Comparison of ENCODE assay signal across 9 mouse cellular contexts in the genomic region with DNA sequence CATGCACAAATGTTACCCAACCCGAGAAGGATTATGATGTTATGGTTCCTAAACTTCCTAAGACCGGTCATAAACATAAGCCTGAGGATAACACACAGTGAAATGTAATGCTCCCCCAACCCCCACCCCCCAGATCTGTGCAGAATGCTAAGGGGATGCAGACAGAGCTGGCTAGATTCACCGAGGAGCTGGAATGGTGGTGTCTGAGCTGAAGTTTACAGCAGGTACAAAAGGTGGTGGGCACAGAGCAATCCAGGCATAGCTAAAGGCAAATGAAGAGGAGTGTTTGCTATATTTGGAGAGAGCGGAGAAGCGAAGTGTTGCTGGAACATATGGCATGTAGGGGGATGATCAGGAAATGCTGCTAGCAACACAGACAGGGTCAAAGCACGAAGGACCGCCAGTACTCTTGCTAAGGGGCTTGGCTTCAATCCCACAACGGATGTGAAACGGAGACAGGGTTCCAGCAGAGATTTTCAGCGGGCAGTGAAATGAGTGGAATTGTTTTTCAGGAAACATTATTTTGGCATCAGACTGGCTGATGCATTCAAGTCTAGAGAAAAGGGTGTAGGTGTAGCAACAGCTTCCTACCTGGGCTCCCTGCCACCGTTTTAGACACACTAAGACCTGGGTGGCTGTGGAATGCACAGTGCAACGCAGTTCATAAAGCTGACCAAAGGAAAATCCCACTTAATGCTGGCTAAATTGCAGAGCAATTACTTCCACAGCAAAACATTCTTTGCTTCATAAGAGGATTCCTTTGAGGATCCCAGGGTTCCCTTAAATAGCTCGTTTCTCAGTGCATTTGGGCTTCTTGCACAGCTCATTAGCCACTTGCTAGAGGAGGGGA.
DNase-seq lines count a peak whose midpoint lies in the region; ATAC-seq and TF ChIP-seq lines count a peak whose summit lies in the region.
"Had no signal": no experiment of that assay in that cellular context is flagged by ENCODE, and none has a peak within 500 bp of the region (broad histone marks: within the 10 kb centered on the region; RNA-seq: fewer than 3 reads in every experiment).

No protein-coding gene starts in this region.

- no peak for TF ChIP-seq POLR2A in brain, embryonic 14.5 days (IDR thresholded peaks at IDR 0.05; ENCODE audit: borderline replicate concordance, extremely low read depth, insufficient read depth, insufficient read length, poor library complexity, severe bottlenecking)

- no peaks in the 10 kb centered on the region for H3K27me3 ChIP-seq in heart, embryonic 16.5 days (ENCODE audit: control insufficient read depth, insufficient read depth, low read length)
- no peaks in the 10 kb centered on the region for H3K27me3 ChIP-seq in forebrain, embryonic 14.5 days (replicated peaks; ENCODE audit: control insufficient read depth, insufficient read depth, low read length)
- H3K27me3 ChIP-seq: midbrain, embryonic 12.5 days had no signal

- H3K9me3 ChIP-seq in heart, embryonic 16.5 days (replicated peaks; ENCODE audit: control insufficient read depth, low read length), result no peaks in the 10 kb centered on the region
- no peaks in the 10 kb centered on the region for H3K9me3 ChIP-seq in forebrain, embryonic 14.5 days (replicated peaks; ENCODE audit: control insufficient read depth, low read length)
- H3K9me3 ChIP-seq: midbrain, embryonic 12.5 days had no signal

- DNase-seq in heart, adult 8-10 months (ENCODE audit: low spot score), result no peak
- peak; percentile 83 for DNase-seq in brain, embryonic 14.5 days (ENCODE audit: low read depth)
- peak; percentile 72 for DNase-seq in forebrain, embryonic 14.5 days (ENCODE audit: low spot score)
- DNase-seq in layer of hippocampus, postnatal 14 days (ENCODE audit: low spot score in 2 of 2), result peak; percentile 28 to 29
- peak; percentile 56 to 61 for DNase-seq in right cerebral cortex, postnatal 10 days (ENCODE audit: low spot score in 2 of 2)
- DNase-seq in adrenal gland, postnatal 10 days, result no peak
- no peak for DNase-seq in liver

- 0 out of 2 replicates have a peak, but pooled peaks have one; percentile 45 for ATAC-seq in heart, embryonic 16.5 days (replicated peaks; ENCODE audit: extremely low read depth, insufficient read depth, low FRiP score)
- ATAC-seq in forebrain, embryonic 14.5 days, result peak; percentile 79

- TF ChIP-seq CTCF in brain, embryonic 14.5 days (IDR thresholded peaks at IDR 0.05; ENCODE audit: borderline replicate concordance, extremely low read depth, insufficient read depth, insufficient read length), result no peak

- H3K9ac ChIP-seq in heart, embryonic 16.5 days (ENCODE audit: low read length), result no peak overlapping the region
- H3K9ac ChIP-seq in forebrain, embryonic 14.5 days (ENCODE audit: low read length), result no peak overlapping the region
- H3K9ac ChIP-seq: midbrain, embryonic 12.5 days had no signal

- 43% methylated on average over 13 of the region's 13 CpGs for WGBS in heart, embryonic 16.5 days
- 19% methylated on average over 13 of the region's 13 CpGs for WGBS in forebrain, embryonic 14.5 days

- no peaks in the 10 kb centered on the region for H3K36me3 ChIP-seq in heart, embryonic 16.5 days (ENCODE audit: control insufficient read depth, insufficient read depth)
- H3K36me3 ChIP-seq in forebrain, embryonic 14.5 days (ENCODE audit: control insufficient read depth, insufficient read depth, low read length), result no peaks in the 10 kb centered on the region
- H3K36me3 ChIP-seq: midbrain, embryonic 12.5 days had no signal

- H3K4me2 ChIP-seq in heart, embryonic 16.5 days (ENCODE audit: low read depth, low read length), result peak overlapping the region; percentile 16
- 0 out of 2 replicates have a peak overlapping the region, but pooled peaks have one; percentile 17 for H3K4me2 ChIP-seq in forebrain, embryonic 14.5 days (ENCODE audit: low read length)
- H3K4me2 ChIP-seq: midbrain, embryonic 12.5 days had no signal

- H3K27ac ChIP-seq in heart, embryonic 16.5 days (ENCODE audit: low read length), result peak overlapping the region; percentile 43; the same call in 1 of the 2 replicates
- H3K27ac ChIP-seq in forebrain, embryonic 14.5 days (ENCODE audit: low read depth, low read length), result no peak overlapping the region
- H3K27ac ChIP-seq: midbrain, embryonic 12.5 days had no signal

- H3K4me3 ChIP-seq in heart, embryonic 16.5 days (ENCODE audit: low read length), result no peak overlapping the region
- H3K4me3 ChIP-seq in forebrain, embryonic 14.5 days (ENCODE audit: low read depth, low read length), result no peak overlapping the region
- H3K4me3 ChIP-seq: midbrain, embryonic 12.5 days had no signal

- peaks cover 2% of the 10 kb centered on the region; the same call in 1 of the 2 replicates for H3K4me1 ChIP-seq in heart, embryonic 16.5 days (ENCODE audit: control insufficient read depth, insufficient read depth, low read length)
- H3K4me1 ChIP-seq in forebrain, embryonic 14.5 days (ENCODE audit: control insufficient read depth, insufficient read depth, low read length), result peaks cover 3% of the 10 kb centered on the region; the same call in 1 of the 2 replicates

Comparison
In these comparisons a context has a peak if more than half of its experiments do, and no peak if none do; other contexts are left out.
1. DNase-seq: peak in brain, embryonic 14.5 days (single experiment), forebrain, embryonic 14.5 days (single experiment), layer of hippocampus, postnatal 14 days (2 of 2) and right cerebral cortex, postnatal 10 days (2 of 2); none in heart, adult 8-10 months (single experiment), adrenal gland, postnatal 10 days (single experiment) and liver (single experiment).